Mouse (Mus musculus) heart, adult 2 months (tissue): Measurements from ENCODE around the gene Pgm2l1. TPM values are rescaled to one million over a fixed set of nuclear protein-coding genes. Genes with fewer than 3 reads are reported as not detected.

ENCODE experiments used
- DNase-seq, 2 experiments: peaks; one replicate each; pipeline ENCODE4 v3.0.0; 2021
- H3K27ac ChIP-seq: fragments of 200-600 bp; 2 replicates; pipeline ENCODE4 v1.8.1; 2022
- H3K27me3 ChIP-seq: fragments of 200-500 bp; 2 replicates; pipeline ENCODE4 v1.6.1; 2012; ENCODE audit warnings: mild to moderate bottlenecking, low read length, inconsistent platforms, mixed read lengths; ENCODE audit not compliant: control insufficient read depth, insufficient read depth
- H3K36me3 ChIP-seq: fragments of 200-500 bp; 2 replicates; pipeline ENCODE4 v1.6.1; 2012; ENCODE audit warnings: low read length, inconsistent platforms; ENCODE audit not compliant: control insufficient read depth, insufficient read depth
- H3K4me1 ChIP-seq: fragments of 200-500 bp; 2 replicates; pipeline ENCODE4 v1.6.1; 2011; ENCODE audit warnings: low read length; ENCODE audit not compliant: control insufficient read depth, insufficient read depth
- H3K4me3 ChIP-seq: fragments of 200-600 bp; 2 replicates; pipeline ENCODE4 v1.8.1; 2022
- H3K79me2 ChIP-seq: fragments of 200-500 bp; replicated peaks from 2 replicates; pipeline ENCODE4 v1.6.1; 2012; ENCODE audit warnings: mild to moderate bottlenecking, inconsistent platforms, low read length, moderate library complexity, mixed read lengths; ENCODE audit not compliant: control insufficient read depth, insufficient read depth
- H3K9ac ChIP-seq: fragments of 200-500 bp; 2 replicates; pipeline ENCODE4 v1.6.1; 2012; ENCODE audit warnings: low read depth, mild to moderate bottlenecking, control low read depth, inconsistent platforms, low read length, mixed read lengths
- CTCF ChIP-seq: fragments of 200-600 bp; IDR thresholded peaks from 2 replicates; pipeline ENCODE4 v1.8.1; 2022; ENCODE audit warnings: antibody characterized with exemption, mild to moderate bottlenecking, moderate library complexity
- EP300 ChIP-seq: fragments of 200-500 bp; IDR thresholded peaks from 2 replicates; pipeline ENCODE4 v1.6.1; 2011; ENCODE audit warnings: low read depth, low read length, control low read depth; ENCODE audit not compliant: insufficient read depth
- POLR2A ChIP-seq: fragments of 200-500 bp; IDR thresholded peaks from 2 replicates; pipeline ENCODE4 v1.6.1; 2011; ENCODE audit warnings: mild to moderate bottlenecking, low read depth, low read length, control low read depth; ENCODE audit not compliant: insufficient read depth
- WGBS: fragments of 180-500 bp; shearing (Covaris S2); methylation state at CpG from one replicate; pipeline ENCODE4 v1.1.7; 2018; 5-methylcytosine and 5-hydroxymethylcytosine counted together
- intact Hi-C: fragments of 180-260 bp; cut with DNase I; formaldehyde crosslinking; loops from one replicate; pipeline ENCODE4 v1.15.1; 2025
- polyA plus RNA-seq: library from polyadenylated mRNA; depleted of rRNA; stranded (reverse); fragments of >200 nt; gene quantifications from 2 replicates; pipeline ENCODE4 v1.2.3, GENCODE M21; 2012
- total RNA-seq, 2 experiments: library from RNA; stranded (reverse); gene quantifications; 2 replicates each; pipeline ENCODE4 v1.2.3; 2021

Pgm2l1 gene
- total and polyA plus RNA-seq, 3 experiments, result 1.5 to 7.0 (median 7.0) TPM

DNA sequence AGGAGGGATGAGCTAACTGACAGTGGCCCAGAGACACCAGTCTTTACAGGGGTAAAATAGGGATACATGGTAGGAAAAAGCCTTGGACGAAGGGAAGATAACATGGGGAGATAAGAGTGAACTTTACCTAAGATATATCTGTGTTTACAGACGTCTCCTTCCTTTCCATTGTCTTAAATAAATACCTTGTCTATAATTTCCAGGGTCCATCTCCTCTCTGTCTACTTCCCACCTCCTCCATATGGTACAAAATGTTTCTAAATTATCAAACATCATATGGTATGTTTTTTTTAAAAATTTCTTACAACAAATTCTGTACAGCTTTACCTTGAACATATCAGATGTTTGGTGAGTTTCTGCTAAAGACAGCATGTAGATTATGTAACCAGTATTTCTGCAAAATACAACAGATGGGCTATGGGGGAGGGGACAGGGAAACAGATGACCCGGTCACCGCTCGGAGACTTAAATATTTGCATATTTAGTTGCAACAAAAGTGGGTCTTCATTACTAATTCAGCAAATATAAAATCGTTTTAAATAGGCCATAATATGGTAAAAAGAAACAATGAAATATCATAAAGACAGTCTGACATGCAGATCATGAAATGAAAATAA is 12.0 kb upstream of the Pgm2l1 start:
- TF ChIP-seq POLR2A (no peak), EP300 (no peak), CTCF (no peak)
- H3K4me1 ChIP-seq, result no peaks in the 10 kb centered on the region; the same call in 1 of the 2 replicates
- H3K79me2 ChIP-seq, result no peaks in the 10 kb centered on the region
- no peak for DNase-seq
- no peak overlapping the region for H3K27ac ChIP-seq
- no peaks in the 10 kb centered on the region for H3K27me3 ChIP-seq
- H3K36me3 ChIP-seq, result no peaks in the 10 kb centered on the region
- no peak overlapping the region for H3K9ac ChIP-seq
- intact Hi-C loops, result no loop called here
- H3K4me3 ChIP-seq, result no peak overlapping the region
- 48% methylated on average over 6 of the region's 6 CpGs for WGBS

- WGBS, result 43% methylated on average over 10 of the region's 10 CpGs
- H3K27ac ChIP-seq, result no peak overlapping the region
- DNase-seq, result no peak
- H3K9ac ChIP-seq, result no peak overlapping the region
- no peaks in the 10 kb centered on the region for H3K79me2 ChIP-seq
- intact Hi-C loops, result no loop called here
- H3K36me3 ChIP-seq, result no peaks in the 10 kb centered on the region
- H3K27me3 ChIP-seq, result no peaks in the 10 kb centered on the region
- no peak overlapping the region for H3K4me3 ChIP-seq
- no peak for TF ChIP-seq POLR2A
- H3K4me1 ChIP-seq, result no peaks in the 10 kb centered on the region; the same call in 1 of the 2 replicates
These were observed 11.2 kb upstream of the Pgm2l1 start for GRCm38 (mm10) chr7:100215976-100216375.

- intact Hi-C loops, result no loop called here
- Histone ChIP-seq H3K79me2 (no peaks in the 10 kb centered on the region), H3K36me3 (no peaks in the 10 kb centered on the region), H3K27me3 (no peaks in the 10 kb centered on the region), H3K9ac (no peak overlapping the region), H3K4me1 (no peaks in the 10 kb centered on the region; the same call in 1 of the 2 replicates), H3K27ac (no peak overlapping the region), H3K4me3 (no peak overlapping the region)
- WGBS, result 71% methylated on average over 9 of the region's 9 CpGs
- TF ChIP-seq EP300 (no peak), CTCF (no peak), POLR2A (no peak)
- DNase-seq, result no peak
These were observed 10.3 kb upstream of the Pgm2l1 start for GRCm38 (mm10) chr7:100216601-100217565.

- Histone ChIP-seq H3K27ac (peak overlapping the region; percentile 72), H3K79me2 (no peaks in the 10 kb centered on the region), H3K27me3 (no peaks in the 10 kb centered on the region), H3K9ac (peak overlapping the region; percentile 84), H3K36me3 (no peaks in the 10 kb centered on the region), H3K4me3 (peak overlapping the region; percentile 83), H3K4me1 (no peaks in the 10 kb centered on the region)
- intact Hi-C loops, result no loop called here
- TF ChIP-seq EP300 (no peak), CTCF (no peak), POLR2A (no peak)
- DNase-seq, result no peak
- 2% methylated on average over 23 of the region's 23 CpGs for WGBS
These were observed 817 bp downstream of the Pgm2l1 start for GRCm38 (mm10) chr7:100227896-100228525.

GRCm38 (mm10) chr7:100228957-100229356 is 1.8 kb downstream of the Pgm2l1 start:
- 53% methylated on average over 3 of the region's 3 CpGs for WGBS
- intact Hi-C loops, result no loop called here
- TF ChIP-seq POLR2A (no peak), CTCF (no peak), EP300 (no peak)
- no peak overlapping the region for H3K4me3 ChIP-seq
- H3K79me2 ChIP-seq, result no peaks in the 10 kb centered on the region
- no peaks in the 10 kb centered on the region for H3K36me3 ChIP-seq
- no peak for DNase-seq
- no peaks in the 10 kb centered on the region for H3K4me1 ChIP-seq
- H3K9ac ChIP-seq, result no peak overlapping the region
- no peaks in the 10 kb centered on the region for H3K27me3 ChIP-seq
- H3K27ac ChIP-seq, result no peak overlapping the region
